Mouse (Mus musculus) bone marrow macrophage, adult 2 months (primary cell): ENCODE results near the gene Cldn13.

ENCODE experiments used
- CTCF ChIP-seq: IDR thresholded peaks from 2 replicates; pipeline ENCODE4 v1.5.1; 2012; ENCODE audit warnings: low read depth, mild to moderate bottlenecking, low read length, moderate library complexity
- POLR2A ChIP-seq: IDR thresholded peaks from 2 replicates; pipeline ENCODE4 v1.6.1; 2012; ENCODE audit warnings: mild to moderate bottlenecking, low read depth, low read length, borderline replicate concordance

- TF ChIP-seq CTCF (no peak), POLR2A (no peak)
These were observed 17.0 kb upstream of the Cldn13 start, which contains the start of gene Mettl27 for GRCm38 (mm10) chr5:134932179-134932902.
